Mouse (Mus musculus) kidney, embryonic 14.5 days (tissue): Measurements from ENCODE around the gene Usp44. TPM values are rescaled to one million over a fixed set of nuclear protein-coding genes. Genes with fewer than 3 reads are reported as not detected.

ENCODE experiments used
- ATAC-seq: fragments of 200-750 bp; cut with Nextera tagmentation; 2 replicates; pipeline ENCODE4 v1.8.0; 2017; ENCODE audit warnings: moderate number of reproducible peaks, mild to moderate bottlenecking, moderate TSS enrichment, moderate library complexity; ENCODE audit not compliant: low FRiP score, low TSS enrichment
- H3K27ac ChIP-seq: fragments of 300-500 bp; sonication (generic); 2 replicates; pipeline ENCODE4 v1.5.1; 2014; ENCODE audit warnings: low read depth, mild to moderate bottlenecking, low read length, moderate library complexity, mixed read lengths
- H3K27me3 ChIP-seq: fragments of 300-500 bp; sonication (generic); 2 replicates; pipeline ENCODE4 v1.6.1; 2014; ENCODE audit warnings: mild to moderate bottlenecking, low read length; ENCODE audit not compliant: control insufficient read depth, insufficient read depth
- H3K36me3 ChIP-seq: fragments of 300-500 bp; sonication (generic); 2 replicates; pipeline ENCODE4 v1.6.1; 2014; ENCODE audit warnings: low read length, mixed read lengths; ENCODE audit not compliant: control insufficient read depth, insufficient read depth
- H3K4me1 ChIP-seq: fragments of 300-500 bp; sonication (generic); 2 replicates; pipeline ENCODE4 v1.6.1; 2014; ENCODE audit warnings: low read length, mixed read lengths; ENCODE audit not compliant: control insufficient read depth, insufficient read depth
- H3K4me2 ChIP-seq: fragments of 300-500 bp; sonication (generic); replicated peaks from 2 replicates; pipeline ENCODE4 v1.6.1; 2014; ENCODE audit warnings: low read depth, mild to moderate bottlenecking, low read length
- H3K4me3 ChIP-seq: fragments of 300-500 bp; sonication (generic); 2 replicates; pipeline ENCODE4 v1.5.1; 2014; ENCODE audit warnings: mild to moderate bottlenecking, low read length
- H3K9ac ChIP-seq: fragments of 300-500 bp; sonication (generic); 2 replicates; pipeline ENCODE4 v1.6.1; 2014; ENCODE audit warnings: low read depth, mild to moderate bottlenecking, low read length, moderate library complexity
- H3K9me3 ChIP-seq: fragments of 300-500 bp; sonication (generic); 2 replicates; pipeline ENCODE4 v1.6.1; 2016; ENCODE audit warnings: low read length; ENCODE audit not compliant: control insufficient read depth
- WGBS: fragments of 180-500 bp; shearing (Covaris S2); extraction: QIAGEN DNeasy Blood & Tissue Kit; methylation state at CpG from one replicate; pipeline ENCODE4 v1.1.7; 2014; 5-methylcytosine and 5-hydroxymethylcytosine counted together
- polyA plus RNA-seq: library from polyadenylated mRNA; unstranded; fragments of >200 nt; fragmentation: Nextera tagmentation; extraction: Ambion mirVana; gene quantifications from 2 replicates; pipeline ENCODE4 v1.2.1, GENCODE M21; 2014

Usp44 gene
- polyA plus RNA-seq, 1 experiment from 2014 or later = 1.4 TPM

- Histone ChIP-seq H3K27me3 (no peaks in the 10 kb centered on the region), H3K4me3 (no peak overlapping the region), H3K27ac (no peak overlapping the region), H3K9ac (no peak overlapping the region), H3K4me1 (no peaks in the 10 kb centered on the region), H3K36me3 (no peaks in the 10 kb centered on the region), H3K4me2 (no peak overlapping the region), H3K9me3 (no peaks in the 10 kb centered on the region)
- 93% methylated on average over 7 of the region's 7 CpGs for WGBS
- ATAC-seq = no peak
Measured at GRCm38 (mm10) chr10:93812098-93812497, 19.3 kb upstream of the Usp44 start.

DNA sequence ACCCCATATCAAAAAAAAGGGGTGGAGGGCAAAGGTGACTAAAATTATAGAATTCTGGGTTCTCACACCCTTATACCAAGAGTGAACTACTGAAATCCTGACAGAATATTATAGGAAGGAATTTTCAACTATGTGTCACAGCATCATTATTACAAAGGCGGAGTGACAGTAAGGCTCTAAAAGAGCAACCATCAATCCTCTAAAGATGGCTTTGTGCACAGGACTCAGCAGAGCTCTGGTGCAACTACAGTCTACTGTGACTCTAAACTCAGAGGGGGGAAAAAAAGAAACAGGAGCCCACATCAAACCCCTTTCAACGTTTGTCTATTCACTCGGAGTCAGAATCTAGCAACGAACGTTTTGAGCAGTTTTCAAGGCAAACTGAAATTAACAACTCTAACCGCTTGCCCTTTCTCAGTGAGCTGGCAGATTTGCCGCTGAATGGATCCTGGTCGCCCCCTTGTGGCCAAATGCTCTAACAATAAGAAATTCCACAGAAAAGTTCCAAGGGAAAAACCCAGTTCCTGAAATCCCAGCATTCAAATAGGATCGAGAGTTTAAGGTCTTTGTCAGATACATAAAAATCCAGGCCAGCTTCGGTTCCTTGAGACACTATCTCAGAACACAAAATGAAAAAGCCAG lies 18.5 kb upstream of the Usp44 start:
- no peaks in the 10 kb centered on the region for H3K27me3 ChIP-seq
- H3K4me3 ChIP-seq = no peak overlapping the region
- 15% methylated on average over 10 of the region's 10 CpGs for WGBS
- no peak overlapping the region for H3K9ac ChIP-seq
- H3K9me3 ChIP-seq = no peaks in the 10 kb centered on the region
- no peak overlapping the region for H3K27ac ChIP-seq
- no peaks in the 10 kb centered on the region for H3K36me3 ChIP-seq
- H3K4me1 ChIP-seq = no peaks in the 10 kb centered on the region
- no peak overlapping the region for H3K4me2 ChIP-seq
- ATAC-seq = no peak

DNA sequence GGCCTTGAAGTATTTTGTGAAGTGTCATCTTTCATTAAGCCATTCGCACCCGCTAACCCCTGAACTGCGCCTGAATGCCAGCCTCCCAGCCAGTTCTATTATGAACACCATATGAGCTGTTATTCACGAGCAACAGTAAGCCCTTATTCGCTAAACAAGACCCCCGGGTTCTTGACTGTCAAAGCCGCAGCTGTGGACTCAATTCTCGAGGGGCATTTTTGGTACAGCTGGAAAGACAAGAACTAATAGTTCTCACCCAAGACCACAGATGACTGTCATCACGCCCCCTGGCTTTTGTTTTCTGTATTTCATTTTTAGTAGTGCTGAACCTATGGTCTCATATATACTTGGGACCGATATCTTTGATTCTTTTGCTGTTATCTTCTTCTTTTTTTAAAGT lies 17.6 kb upstream of the Usp44 start:
- Histone ChIP-seq H3K4me1 (no peaks in the 10 kb centered on the region), H3K9me3 (no peaks in the 10 kb centered on the region), H3K4me2 (no peak overlapping the region), H3K36me3 (no peaks in the 10 kb centered on the region), H3K27ac (no peak overlapping the region), H3K27me3 (no peaks in the 10 kb centered on the region), H3K4me3 (no peak overlapping the region), H3K9ac (no peak overlapping the region)
- no peak for ATAC-seq
- WGBS = 88% methylated on average over 10 of the region's 10 CpGs

DNA sequence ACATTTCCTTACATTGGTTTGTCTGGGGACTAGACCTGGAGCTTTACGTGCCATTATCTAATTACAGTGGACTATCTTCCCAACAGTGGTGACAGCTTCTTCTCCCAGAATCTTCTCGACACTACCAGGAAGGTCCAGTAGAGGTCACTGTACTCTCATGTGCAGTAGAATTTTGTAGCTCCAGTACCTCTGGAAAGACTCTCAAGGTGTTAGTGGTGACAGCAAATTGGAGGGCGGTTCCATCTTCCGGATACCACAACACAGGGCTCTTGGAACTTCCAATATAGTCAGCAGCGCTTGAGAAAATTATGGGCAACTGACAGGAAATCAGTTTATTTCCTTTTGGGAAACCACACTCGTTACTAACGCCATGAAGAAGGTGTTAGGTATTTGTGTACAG lies 12.7 kb upstream of the Usp44 start:
- no peaks in the 10 kb centered on the region for H3K36me3 ChIP-seq
- no peak overlapping the region for H3K9ac ChIP-seq
- no peak overlapping the region for H3K4me3 ChIP-seq
- no peak overlapping the region for H3K27ac ChIP-seq
- H3K4me1 ChIP-seq = no peaks in the 10 kb centered on the region
- H3K4me2 ChIP-seq = no peak overlapping the region
- H3K27me3 ChIP-seq = no peaks in the 10 kb centered on the region
- ATAC-seq = no peak
- no peaks in the 10 kb centered on the region for H3K9me3 ChIP-seq
- 37% methylated on average over 7 of the region's 7 CpGs for WGBS

GRCm38 (mm10) chr10:93829898-93830831 lies 1.2 kb upstream of the Usp44 start:
- H3K36me3 ChIP-seq = no peaks in the 10 kb centered on the region
- 44% methylated on average over 9 of the region's 9 CpGs for WGBS
- peaks cover 45% of the 10 kb centered on the region for H3K27me3 ChIP-seq

DNA sequence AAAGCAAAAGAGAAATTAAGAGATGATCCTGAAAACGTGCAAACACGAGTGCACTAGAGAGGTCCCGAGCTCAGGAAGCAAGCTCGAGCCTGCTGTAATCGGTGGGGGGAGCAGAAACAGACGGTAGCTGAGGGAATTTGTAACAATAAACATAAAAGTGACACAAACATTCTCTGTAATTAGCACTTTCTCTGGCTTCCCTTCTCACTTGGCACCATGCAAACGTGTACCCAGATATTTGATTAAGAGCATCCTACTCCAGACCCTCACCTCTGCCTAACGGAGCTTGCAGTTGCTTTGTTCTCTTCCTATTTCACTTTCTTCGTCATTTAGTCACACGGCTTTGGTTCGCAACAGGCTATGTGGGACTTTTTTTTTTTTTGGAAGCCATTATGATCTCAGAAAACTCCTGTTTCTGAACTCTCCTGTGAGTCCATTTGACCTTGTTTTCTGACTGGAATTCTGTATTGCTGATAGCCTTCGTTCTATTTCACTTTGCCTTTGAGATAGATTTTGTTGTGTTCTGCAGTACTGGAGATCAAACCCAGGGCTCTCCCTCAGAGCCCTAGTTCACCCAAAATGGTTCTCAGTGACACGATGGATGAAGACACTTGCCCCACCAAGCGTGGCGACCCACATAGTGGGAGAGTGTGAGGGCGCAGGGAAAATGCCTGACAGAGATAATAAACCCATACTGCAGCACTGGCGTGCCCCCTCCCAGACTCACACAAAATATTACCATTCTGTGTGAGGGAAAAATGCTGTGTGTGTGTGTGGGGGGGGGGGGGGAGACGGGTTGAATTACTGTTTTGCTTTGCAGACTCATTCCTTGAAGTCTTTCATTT lies 597 bp downstream of the Usp44 start:
- Histone ChIP-seq H3K9me3 (no peaks in the 10 kb centered on the region), H3K9ac (no peak overlapping the region), H3K36me3 (no peaks in the 10 kb centered on the region), H3K4me1 (peaks cover 9% of the 10 kb centered on the region; the same call in 1 of the 2 replicates), H3K27me3 (peaks cover 54% of the 10 kb centered on the region), H3K4me2 (peak overlapping the region; percentile 10; the same call in 1 of the 2 replicates), H3K4me3 (0 out of 2 replicates have a peak overlapping the region, but pooled peaks have one; percentile 8), H3K27ac (no peak overlapping the region)
- 4% methylated on average over 18 of the region's 18 CpGs for WGBS
- no peak for ATAC-seq

More at GRCm38 (mm10) chr10:93829898-93830831, 1.2 kb upstream of the Usp44 start:
- ATAC-seq = no peak
- Histone ChIP-seq H3K4me2 (no peak overlapping the region), H3K9me3 (no peaks in the 10 kb centered on the region), H3K27ac (no peak overlapping the region), H3K4me3 (no peak overlapping the region), H3K9ac (no peak overlapping the region), H3K4me1 (peaks cover 9% of the 10 kb centered on the region; the same call in 1 of the 2 replicates)

- Histone ChIP-seq H3K9me3 (no peaks in the 10 kb centered on the region), H3K4me3 (peak overlapping the region; percentile 73; the same call in 1 of the 2 replicates), H3K9ac (no peak overlapping the region), H3K4me2 (no peak overlapping the region), H3K36me3 (no peaks in the 10 kb centered on the region), H3K27ac (no peak overlapping the region), H3K4me1 (peaks cover 9% of the 10 kb centered on the region; the same call in 1 of the 2 replicates), H3K27me3 (peaks cover 54% of the 10 kb centered on the region)
- 35% methylated on average over 9 of the region's 9 CpGs for WGBS
- no peak for ATAC-seq
Measured at GRCm38 (mm10) chr10:93832811-93833210, 1.5 kb downstream of the Usp44 start.

GRCm38 (mm10) chr10:93833370-93833698 lies 2.0 kb downstream of the Usp44 start:
- peaks cover 54% of the 10 kb centered on the region for H3K27me3 ChIP-seq
- no peak overlapping the region for H3K27ac ChIP-seq
- H3K36me3 ChIP-seq = no peaks in the 10 kb centered on the region
- H3K4me3 ChIP-seq = peak overlapping the region; percentile 73
- ATAC-seq = no peak
- peaks cover 9% of the 10 kb centered on the region; the same call in 1 of the 2 replicates for H3K4me1 ChIP-seq
- H3K4me2 ChIP-seq = peak overlapping the region; percentile 96
- no peak overlapping the region for H3K9ac ChIP-seq
- H3K9me3 ChIP-seq = no peaks in the 10 kb centered on the region
- 3% methylated on average over 16 of the region's 16 CpGs for WGBS
